Mouse (Mus musculus) monocyte, adult 5-6 weeks (primary cell): Measurements from ENCODE around the gene Acot12. TPM values are rescaled to one million over a fixed set of nuclear protein-coding genes. Genes with fewer than 3 reads are reported as not detected.

Source experiments
- ATAC-seq: fragments of 153-309, 156-312 bp; replicated peaks from 2 replicates; pipeline ENCODE4 v1.8.0; 2017; ENCODE audit warnings: mild to moderate bottlenecking; ENCODE audit not compliant: low TSS enrichment, insufficient number of reproducible peaks, severe bottlenecking, poor library complexity, low FRiP score
- total RNA-seq: library from RNA; stranded (forward); fragments of 200-1000, 200-491, 200-594 nt; gene quantifications from 3 replicates; pipeline ENCODE4 v1.2.3, GENCODE M21; 2017

Acot12 gene
- total RNA-seq, 1 experiment from 2014 or later: not detected

DNA sequence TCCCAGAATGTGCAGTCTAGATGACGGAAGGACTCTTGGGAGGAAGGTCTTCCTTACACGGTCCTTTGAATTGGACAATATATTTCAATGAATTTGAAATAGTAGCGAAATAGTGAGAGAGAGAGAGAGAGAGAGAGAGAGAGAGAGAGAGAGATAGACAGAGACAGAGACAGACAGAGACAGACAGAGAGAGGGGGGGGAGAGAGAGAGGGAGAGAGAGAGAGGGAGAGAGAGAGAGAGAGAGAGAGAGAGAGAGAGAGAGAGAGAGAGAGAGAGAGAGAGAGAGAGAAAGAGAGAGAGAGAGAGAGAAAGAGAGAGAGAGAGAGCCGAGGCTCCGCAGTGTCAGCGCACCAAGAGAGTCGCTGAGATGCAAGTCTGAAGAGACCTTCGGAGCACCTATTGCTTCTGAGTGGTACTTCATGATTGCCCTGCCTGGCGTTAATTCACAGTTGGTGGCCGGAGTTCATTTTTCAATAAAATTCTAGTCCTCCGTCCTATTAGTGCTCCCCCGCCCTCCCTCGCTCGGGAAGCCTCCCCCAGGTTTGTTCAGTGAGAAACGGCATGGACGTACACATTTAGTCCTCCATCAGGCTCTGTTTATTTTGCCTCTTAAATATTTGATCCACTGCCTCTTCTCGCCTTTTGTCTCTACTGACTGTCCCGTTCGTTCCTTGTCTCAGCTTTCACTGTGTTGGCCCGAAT lies 66.7 kb downstream of the Acot12 start:
- ATAC-seq: no peak

DNA sequence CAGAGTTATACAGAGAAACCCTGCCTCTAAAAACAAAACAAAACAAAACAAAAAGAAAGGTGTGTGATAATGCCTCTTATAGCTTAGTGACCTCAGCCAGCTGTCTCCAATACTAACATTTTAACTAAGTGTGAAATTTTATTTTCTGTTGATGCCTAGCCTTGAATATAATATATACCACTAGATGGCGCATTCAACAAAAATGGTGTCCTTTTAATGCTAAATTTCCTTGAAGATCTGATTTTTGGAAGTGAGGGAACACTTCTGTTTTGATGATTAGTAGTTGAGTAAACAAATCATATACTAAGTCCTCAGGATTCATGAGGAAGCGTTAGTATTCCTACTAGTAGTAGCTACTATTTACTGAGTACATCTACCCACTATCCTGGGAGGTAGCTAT lies 68.2 kb downstream of the Acot12 start:
- no peak for ATAC-seq

DNA sequence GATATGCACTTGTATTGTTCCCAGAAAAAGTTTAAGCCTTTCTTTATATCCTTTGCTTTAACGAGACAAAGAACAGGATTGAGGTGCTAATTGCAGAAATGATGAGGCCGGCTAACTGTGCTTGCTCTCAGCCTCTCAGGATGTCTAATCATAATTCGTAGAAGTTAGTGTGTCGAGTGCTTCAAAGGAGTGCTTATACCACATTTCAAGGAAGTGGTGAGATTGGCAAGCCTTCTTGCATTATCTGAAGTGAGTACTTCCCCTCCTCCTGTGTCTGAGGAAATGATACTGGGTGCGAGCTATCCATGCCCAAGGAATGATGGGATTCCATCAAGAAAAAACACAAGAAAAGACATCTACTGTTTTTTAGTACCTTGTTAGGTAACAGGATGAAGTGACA lies 73.4 kb downstream of the Acot12 start:
- no peak for ATAC-seq

DNA sequence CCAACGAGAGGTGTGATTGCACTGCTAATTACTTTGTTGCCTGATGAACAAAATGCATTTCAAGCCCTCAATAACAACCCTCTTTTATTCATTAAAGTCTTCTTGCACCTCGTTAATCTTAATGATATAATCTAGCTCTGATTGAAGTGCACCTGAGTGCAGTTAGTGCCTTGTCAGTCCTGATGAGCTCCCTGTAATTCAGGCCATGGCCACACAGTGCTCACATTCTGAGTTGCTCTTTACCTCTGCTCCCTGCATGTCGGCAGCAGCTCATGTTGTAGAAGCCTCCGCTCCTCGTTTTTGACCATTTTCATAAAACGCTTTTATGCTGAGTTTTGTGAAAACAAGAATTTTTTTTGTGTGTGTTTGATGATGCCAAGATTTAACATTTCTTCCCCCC lies 82.4 kb downstream of the Acot12 start:
- no peak for ATAC-seq

DNA sequence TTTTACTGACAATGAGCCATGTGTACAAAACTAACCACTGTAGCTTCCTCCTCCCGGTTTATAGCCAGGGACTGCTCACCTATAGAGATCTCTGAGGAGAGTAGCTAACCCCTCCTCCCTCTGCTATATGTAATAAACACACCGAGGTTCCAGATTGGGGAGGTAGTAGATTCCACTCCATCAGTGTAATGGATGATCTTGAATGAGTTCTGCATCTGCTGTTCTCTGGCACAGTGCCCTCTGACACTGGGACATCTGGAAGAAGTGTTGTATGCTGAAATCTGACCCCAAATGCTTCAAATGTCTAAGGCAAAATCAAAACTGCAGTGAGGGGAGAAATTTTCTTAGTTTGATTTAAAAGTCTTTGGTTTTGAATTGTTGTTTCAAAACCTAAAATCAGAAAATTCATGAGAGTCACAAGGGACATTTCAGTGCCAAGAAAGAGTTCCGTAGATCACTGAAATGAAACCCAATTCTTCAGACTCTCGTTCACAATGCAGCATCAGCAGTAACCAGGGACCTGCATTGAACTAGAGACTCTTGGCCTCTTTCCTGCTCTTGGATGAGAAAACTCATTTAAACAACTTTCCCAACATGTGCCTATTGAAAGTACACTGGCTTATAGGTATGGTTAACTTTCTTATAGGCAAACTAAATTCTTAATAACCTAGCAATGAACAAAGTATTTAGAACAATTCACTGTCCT lies 83.7 kb downstream of the Acot12 start:
- ATAC-seq: no peak

DNA sequence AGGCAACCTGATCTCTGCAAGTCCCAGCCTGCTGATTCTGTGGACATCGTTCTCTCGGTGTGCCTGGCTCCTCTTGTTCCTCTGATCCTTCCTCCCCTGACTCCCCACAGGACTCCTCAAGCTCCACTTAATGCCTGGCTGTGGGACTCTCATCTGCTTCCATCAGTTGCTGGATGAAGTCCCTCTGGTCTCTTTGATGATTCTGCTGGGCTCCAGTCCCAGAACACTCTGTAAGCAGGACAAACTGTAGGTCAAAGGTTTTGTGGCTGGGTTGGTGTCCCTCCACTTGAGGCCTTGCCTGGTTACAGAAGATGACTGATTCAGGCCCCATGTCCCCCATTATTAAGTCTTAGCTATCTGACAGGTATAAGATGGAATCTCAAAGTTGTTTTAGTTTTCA lies 84.8 kb downstream of the Acot12 start:
- ATAC-seq: no peak

DNA sequence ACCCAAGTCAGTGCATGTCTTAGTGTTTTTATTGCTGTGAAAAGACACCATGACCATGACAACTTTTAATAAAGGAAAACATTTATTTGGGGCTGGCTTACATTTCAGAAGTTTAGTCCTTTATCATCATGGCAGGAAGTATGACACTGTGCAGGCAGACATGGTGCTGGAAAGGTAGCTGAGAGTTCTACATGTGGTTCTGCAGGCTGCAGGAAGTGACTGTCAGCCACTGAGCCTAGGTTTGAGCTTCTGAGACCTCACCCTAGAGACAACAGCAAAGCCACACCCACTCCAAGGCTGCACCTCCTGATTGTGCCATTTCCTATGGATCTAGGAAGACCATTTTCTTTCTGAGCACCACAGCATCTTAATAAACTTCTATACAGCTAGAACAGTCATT lies 86.6 kb downstream of the Acot12 start:
- no peak for ATAC-seq

Other genes starting within 250 kb of the Acot12 start
- gene Zcchc9, start 66.2 kb downstream of the Acot12 start, total RNA-seq: 56.4 to 71.3 TPM (median 63.0 TPM) in 3 replicates
- not detected in 3 replicates for gene Ckmt2, start 135.4 kb downstream of the Acot12 start, total RNA-seq